ENCODE assay signal across 9 mouse cellular contexts in genomic region chr11:32588090-32588891, GRCm38 (mm10). TPM values are rescaled to one million over a fixed set of nuclear protein-coding genes. Genes with fewer than 3 reads are reported as not detected.
DNase-seq lines count a peak whose midpoint lies in the region; ATAC-seq and TF ChIP-seq lines count a peak whose summit lies in the region.
"Had no signal": no experiment of that assay in that cellular context is flagged by ENCODE, and none has a peak within 500 bp of the region (broad histone marks: within the 10 kb centered on the region; RNA-seq: fewer than 3 reads in every experiment).

No protein-coding gene starts in this region.

- no peaks in the 10 kb centered on the region; the same call in 1 of the 2 replicates for H3K36me3 ChIP-seq in kidney, embryonic 14.5 days (ENCODE audit: control insufficient read depth, insufficient read depth, low read length)
- no peaks in the 10 kb centered on the region for H3K36me3 ChIP-seq in liver, embryonic 14.5 days (replicated peaks; ENCODE audit: control insufficient read depth, insufficient read depth, low read depth)
- no peaks in the 10 kb centered on the region for H3K36me3 ChIP-seq in neural tube, embryonic 15.5 days

- H3K27ac ChIP-seq in kidney, embryonic 14.5 days (ENCODE audit: low read depth, low read length), result 0 out of 2 replicates have a peak overlapping the region, but pooled peaks have one; percentile 51
- no peak overlapping the region for H3K27ac ChIP-seq in liver, embryonic 14.5 days
- H3K27ac ChIP-seq in neural tube, embryonic 15.5 days (replicated peaks), result peak overlapping the region; percentile 18; the same call in 1 of the 2 replicates

- H3K9ac ChIP-seq in kidney, embryonic 14.5 days (ENCODE audit: low read depth, low read length), result no peak overlapping the region; the same call in 1 of the 2 replicates
- H3K9ac ChIP-seq in liver, embryonic 14.5 days (replicated peaks), result no peak overlapping the region
- H3K9ac ChIP-seq in neural tube, embryonic 15.5 days (replicated peaks), result peak overlapping the region; percentile 32; the same call in 1 of the 2 replicates

- peak; percentile 87 for DNase-seq in CD4-positive, CD25-positive, alpha-beta regulatory T cell, adult 2 months (ENCODE audit: low read depth, low spot score)
- DNase-seq in adrenal gland, postnatal 10 days, result peak; percentile 88
- DNase-seq in embryo, embryonic 9.5 days (ENCODE audit: extremely low spot score), result peak; percentile 83
- peak; percentile 67 for DNase-seq in heart, adult 8-10 months (ENCODE audit: low spot score)
- peak in 1 of 3 experiments; percentile 19 for DNase-seq in liver, embryonic 14.5 days (ENCODE audit: low read depth in 3 of 3, low spot score in 3 of 3)
- peak; percentile 85 for DNase-seq in thymus, postnatal 0 days (ENCODE audit: low spot score)

- peak; percentile 98 for TF ChIP-seq CTCF in liver, embryonic 14.5 days (IDR thresholded peaks at IDR 0.05; ENCODE audit: low read depth)

- peak; percentile 37; the same call in 1 of the 2 replicates for ATAC-seq in kidney, embryonic 14.5 days (ENCODE audit: low FRiP score, low TSS enrichment)
- no peak for ATAC-seq in liver, embryonic 14.5 days (ENCODE audit: insufficient read depth)
- ATAC-seq in neural tube, embryonic 15.5 days (ENCODE audit: low FRiP score), result peak; percentile 47

- 35% methylated on average over 15 of the region's 15 CpGs for WGBS in kidney, embryonic 14.5 days
- 31% methylated on average over 15 of the region's 15 CpGs for WGBS in liver, embryonic 14.5 days (ENCODE audit: insufficient replicate concordance)
- WGBS in neural tube, embryonic 15.5 days, result 27% methylated on average over 15 of the region's 15 CpGs

- no peaks in the 10 kb centered on the region for H3K9me3 ChIP-seq in kidney, embryonic 14.5 days (ENCODE audit: control insufficient read depth, low read length)
- H3K9me3 ChIP-seq in liver, embryonic 14.5 days (ENCODE audit: control insufficient read depth, low read length), result no peaks in the 10 kb centered on the region
- H3K9me3 ChIP-seq in neural tube, embryonic 15.5 days (replicated peaks), result no peaks in the 10 kb centered on the region

- no peak for TF ChIP-seq EP300 in liver, embryonic 14.5 days (IDR thresholded peaks at IDR 0.05; ENCODE audit: low read depth)

- no peaks in the 10 kb centered on the region for H3K27me3 ChIP-seq in kidney, embryonic 14.5 days (ENCODE audit: control insufficient read depth, insufficient read depth, low read length)
- no peaks in the 10 kb centered on the region for H3K27me3 ChIP-seq in liver, embryonic 14.5 days (ENCODE audit: control insufficient read depth, insufficient read depth, low read length)
- H3K27me3 ChIP-seq in neural tube, embryonic 15.5 days (replicated peaks), result no peaks in the 10 kb centered on the region

- H3K4me3 ChIP-seq in kidney, embryonic 14.5 days (ENCODE audit: low read length), result no peak overlapping the region
- H3K4me3 ChIP-seq in liver, embryonic 14.5 days (ENCODE audit: insufficient read depth in 1 of 2, low read depth in 2 of 2, low read length in 2 of 2), result no peak overlapping the region
- H3K4me3 ChIP-seq in neural tube, embryonic 15.5 days (replicated peaks), result no peak overlapping the region

- H3K4me2 ChIP-seq in kidney, embryonic 14.5 days (replicated peaks; ENCODE audit: low read depth, low read length), result no peak overlapping the region
- no peak overlapping the region for H3K4me2 ChIP-seq in liver, embryonic 14.5 days (ENCODE audit: low read depth)
- peak overlapping the region; percentile 22 for H3K4me2 ChIP-seq in neural tube, embryonic 15.5 days

- H3K4me1 ChIP-seq in kidney, embryonic 14.5 days (ENCODE audit: control insufficient read depth, insufficient read depth, low read length), result no peaks in the 10 kb centered on the region
- no peaks in the 10 kb centered on the region for H3K4me1 ChIP-seq in liver, embryonic 14.5 days (replicated peaks; ENCODE audit: control insufficient read depth in 2 of 2, insufficient read depth in 2 of 2, low read length in 1 of 2)
- H3K4me1 ChIP-seq in neural tube, embryonic 15.5 days, result peaks cover 16% of the 10 kb centered on the region

RNA-seq across cellular contexts. Expression of gene Fbxw11, which starts 54.2 kb away (rescaled TPM):
- total RNA-seq in adrenal gland, postnatal 10 days (2021), result 10 to 100 TPM; 68.0 to 72.9 TPM
- total RNA-seq in heart, adult 8-10 months (2022), result 10 to 100 TPM; 44.2 to 51.4 (median 46.2) TPM
- 40.2 and 85.6 TPM in 2 replicates for polyA plus RNA-seq in kidney, embryonic 14.5 days (2014; fragmentation: Nextera tagmentation; extraction: Ambion mirVana)
- polyA plus RNA-seq in liver, embryonic 14.5 days (2012; rRNA removed), result 10.2 and 10.9 TPM in 2 replicates
- polyA plus RNA-seq in liver, embryonic 14.5 days (2014; fragmentation: Nextera tagmentation; extraction: Ambion mirVana), result 13.9 and 14.9 TPM in 2 replicates
- 107 and 110 TPM in 2 replicates for polyA plus RNA-seq in neural tube, embryonic 15.5 days (2015; fragmentation: Nextera tagmentation; extraction: Ambion mirVana)
- 42.1 and 49.1 TPM in 2 replicates for polyA plus RNA-seq in thymus, postnatal 0 days (2015; fragmentation: Nextera tagmentation; extraction: Ambion mirVana)

RNA-seq across cellular contexts. Expression of gene Stk10, which starts 55.2 kb away (rescaled TPM):
- 10 to 100 TPM; 11.9 to 15.1 TPM for total RNA-seq in adrenal gland, postnatal 10 days (2021)
- total RNA-seq in heart, adult 8-10 months (2022), result 1 to 10 TPM; 6.6 to 9.2 (median 8.7) TPM
- 3.5 TPM in 2 replicates for polyA plus RNA-seq in kidney, embryonic 14.5 days (2014; fragmentation: Nextera tagmentation; extraction: Ambion mirVana)
- polyA plus RNA-seq in liver, embryonic 14.5 days (2012; rRNA removed), result 4.0 and 4.9 TPM in 2 replicates
- 1.9 and 3.2 TPM in 2 replicates for polyA plus RNA-seq in liver, embryonic 14.5 days (2014; fragmentation: Nextera tagmentation; extraction: Ambion mirVana)
- polyA plus RNA-seq in neural tube, embryonic 15.5 days (2015; fragmentation: Nextera tagmentation; extraction: Ambion mirVana), result 2.3 and 3.9 TPM in 2 replicates
- polyA plus RNA-seq in thymus, postnatal 0 days (2015; fragmentation: Nextera tagmentation; extraction: Ambion mirVana), result 10.6 and 12.9 TPM in 2 replicates

RNA-seq across cellular contexts. Expression of gene Efcab9, which starts 56.4 kb away (rescaled TPM):
- 1 to 10 TPM in 1 of 2 experiments, under 1 TPM in 1; 0.93 to 1.2 TPM for total RNA-seq in adrenal gland, postnatal 10 days (2021)
- not detected for total RNA-seq in heart, adult 8-10 months (2022)
- polyA plus RNA-seq in kidney, embryonic 14.5 days (2014; fragmentation: Nextera tagmentation; extraction: Ambion mirVana), result 0.43 and 0.46 TPM in 2 replicates
- polyA plus RNA-seq in liver, embryonic 14.5 days (2012; rRNA removed), result 0.18 and 0.26 TPM in 2 replicates
- polyA plus RNA-seq in liver, embryonic 14.5 days (2014; fragmentation: Nextera tagmentation; extraction: Ambion mirVana), result 0.19 and 0.22 TPM in 2 replicates
- polyA plus RNA-seq in neural tube, embryonic 15.5 days (2015; fragmentation: Nextera tagmentation; extraction: Ambion mirVana), result 0.63 TPM in 1 of 2 replicates, not detected in the other
- polyA plus RNA-seq in thymus, postnatal 0 days (2015; fragmentation: Nextera tagmentation; extraction: Ambion mirVana), result 1.9 and 2.1 TPM in 2 replicates
- total RNA-seq: hematopoietic stem cell, adult 5-6 weeks had no signal
